Mouse (Mus musculus): ENCODE results near the gene Rnps1. TPM values are rescaled to one million over a fixed set of nuclear protein-coding genes. Genes with fewer than 3 reads are reported as not detected.
"Not testable (repeated sequence)": the region's sequence is repeated elsewhere in the genome, so short reads cannot be mapped to it uniquely, and the experiment has no call there.

Rnps1 gene
- polyA plus RNA-seq, 1 experiment from 2014 or later = 80.3 TPM

DNA sequence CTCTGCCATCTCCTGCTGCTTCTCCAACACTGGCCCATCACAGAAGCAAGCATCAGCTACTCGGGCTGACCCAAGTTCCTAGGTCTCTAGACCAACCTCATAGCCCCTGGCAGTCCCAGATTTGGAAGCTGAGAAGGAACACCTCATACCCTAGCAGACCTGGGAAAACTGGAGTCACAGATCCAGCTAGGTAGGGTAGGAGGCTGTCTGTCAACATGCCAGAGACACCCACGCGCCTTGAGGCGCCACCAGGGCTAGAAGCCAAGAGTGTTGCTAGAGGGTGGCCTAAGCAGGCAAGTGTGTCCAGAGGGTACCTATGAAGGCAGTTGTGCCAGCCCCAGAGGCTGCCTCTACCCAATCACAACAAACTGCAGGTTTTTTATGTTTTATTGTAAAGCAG, 29.0 kb downstream of the Rnps1 start:
- no peak overlapping the region for H3K27ac ChIP-seq
- WGBS (ENCODE audit: missing documents) = 90% methylated on average over 4 of the region's 4 CpGs
- H3K79me2 ChIP-seq (ENCODE audit: inconsistent target) = no peaks in the 10 kb centered on the region
- no peak overlapping the region for H3K4me3 ChIP-seq (ENCODE audit: inconsistent target)
- H3K36me3 ChIP-seq (ENCODE audit: inconsistent target) = peaks cover 55% of the 10 kb centered on the region

- H3K79me2 ChIP-seq (ENCODE audit: inconsistent target) = peaks cover 5% of the 10 kb centered on the region; the same call in 1 of the 2 replicates
- peaks cover 60% of the 10 kb centered on the region for H3K36me3 ChIP-seq (ENCODE audit: inconsistent target)
- H3K27ac ChIP-seq = no peak overlapping the region
- WGBS (ENCODE audit: missing documents) = 51% methylated on average over 8 of the region's 8 CpGs
- H3K4me3 ChIP-seq (ENCODE audit: inconsistent target) = no peak overlapping the region
Observed at GRCm38 (mm10) chr17:24446590-24446989, 32.2 kb downstream of the Rnps1 start.

DNA sequence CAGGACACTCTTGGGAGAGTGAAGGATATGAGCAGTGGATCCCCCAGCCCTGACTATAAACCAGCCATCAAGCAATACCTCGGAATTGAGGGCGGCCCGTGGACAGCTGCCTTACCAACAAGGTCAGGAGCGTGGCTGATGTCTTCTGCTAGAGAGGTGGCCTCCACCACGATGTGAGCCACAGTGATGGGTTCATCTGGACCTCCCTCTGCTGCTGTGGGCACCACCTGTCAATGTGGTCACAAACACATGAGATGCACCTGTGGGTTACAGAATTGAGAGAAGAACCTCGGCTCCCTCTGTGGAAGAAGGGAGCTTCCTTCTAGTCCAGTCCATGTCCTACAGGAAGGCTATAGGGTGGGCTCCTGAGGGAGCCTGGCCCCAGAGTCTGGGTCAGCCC, 35.1 kb downstream of the Rnps1 start:
- 93% methylated on average over 5 of the region's 6 CpGs for WGBS (ENCODE audit: missing documents)
- peaks cover 34% of the 10 kb centered on the region for H3K79me2 ChIP-seq (ENCODE audit: inconsistent target)
- peaks cover 47% of the 10 kb centered on the region for H3K36me3 ChIP-seq (ENCODE audit: inconsistent target)
- H3K27ac ChIP-seq = no peak overlapping the region
- no peak overlapping the region for H3K4me3 ChIP-seq (ENCODE audit: inconsistent target)

GRCm38 (mm10) chr17:24451220-24451619, 36.9 kb downstream of the Rnps1 start:
- Histone ChIP-seq H3K36me3 (ENCODE audit: inconsistent target) (peaks cover 30% of the 10 kb centered on the region), H3K79me2 (ENCODE audit: inconsistent target) (peaks cover 35% of the 10 kb centered on the region)
- 97% methylated on average over 6 of the region's 6 CpGs for WGBS (ENCODE audit: missing documents)

DNA sequence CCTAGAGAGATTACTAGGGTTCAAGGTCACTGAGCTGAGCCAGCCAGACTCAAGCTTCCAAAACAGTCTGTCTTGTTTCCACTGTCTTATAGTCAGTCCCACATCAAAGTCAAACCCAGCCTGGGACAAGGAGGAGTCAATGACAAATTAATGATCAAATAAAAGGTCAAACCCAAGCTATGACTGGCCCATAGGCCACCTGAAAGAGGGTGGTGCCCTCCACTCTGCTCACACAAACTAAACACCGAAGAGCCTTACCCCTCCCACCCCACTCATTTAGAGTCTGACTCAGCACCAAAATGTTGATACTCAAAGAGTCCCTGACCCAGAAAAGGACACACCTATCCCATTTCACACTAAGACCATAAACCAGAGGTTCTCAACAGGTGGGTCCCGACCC, 39.0 kb downstream of the Rnps1 start:
- Histone ChIP-seq H3K27ac (no peak overlapping the region), H3K36me3 (ENCODE audit: inconsistent target) (peaks cover 24% of the 10 kb centered on the region), H3K79me2 (ENCODE audit: inconsistent target) (peaks cover 35% of the 10 kb centered on the region), H3K4me3 (ENCODE audit: inconsistent target) (no peak overlapping the region)
- WGBS (ENCODE audit: missing documents) = 85% methylated on average over 2 of the region's 2 CpGs

More at GRCm38 (mm10) chr17:24451220-24451619, 36.9 kb downstream of the Rnps1 start:
- Histone ChIP-seq H3K4me3 (ENCODE audit: inconsistent target) (no peak overlapping the region), H3K27ac (no peak overlapping the region)

- peaks cover 15% of the 10 kb centered on the region for H3K36me3 ChIP-seq (ENCODE audit: inconsistent target)
- H3K4me3 ChIP-seq (ENCODE audit: inconsistent target) = peak overlapping the region; percentile 60
- 5% methylated on average over 14 of the region's 14 CpGs for WGBS (ENCODE audit: missing documents)
- peak overlapping the region; percentile 83; the same call in 1 of the 2 replicates for H3K27ac ChIP-seq
- peaks cover 35% of the 10 kb centered on the region for H3K79me2 ChIP-seq (ENCODE audit: inconsistent target)
Observed at GRCm38 (mm10) chr17:24454218-24454755, 39.9 kb downstream of the Rnps1 start.

DNA sequence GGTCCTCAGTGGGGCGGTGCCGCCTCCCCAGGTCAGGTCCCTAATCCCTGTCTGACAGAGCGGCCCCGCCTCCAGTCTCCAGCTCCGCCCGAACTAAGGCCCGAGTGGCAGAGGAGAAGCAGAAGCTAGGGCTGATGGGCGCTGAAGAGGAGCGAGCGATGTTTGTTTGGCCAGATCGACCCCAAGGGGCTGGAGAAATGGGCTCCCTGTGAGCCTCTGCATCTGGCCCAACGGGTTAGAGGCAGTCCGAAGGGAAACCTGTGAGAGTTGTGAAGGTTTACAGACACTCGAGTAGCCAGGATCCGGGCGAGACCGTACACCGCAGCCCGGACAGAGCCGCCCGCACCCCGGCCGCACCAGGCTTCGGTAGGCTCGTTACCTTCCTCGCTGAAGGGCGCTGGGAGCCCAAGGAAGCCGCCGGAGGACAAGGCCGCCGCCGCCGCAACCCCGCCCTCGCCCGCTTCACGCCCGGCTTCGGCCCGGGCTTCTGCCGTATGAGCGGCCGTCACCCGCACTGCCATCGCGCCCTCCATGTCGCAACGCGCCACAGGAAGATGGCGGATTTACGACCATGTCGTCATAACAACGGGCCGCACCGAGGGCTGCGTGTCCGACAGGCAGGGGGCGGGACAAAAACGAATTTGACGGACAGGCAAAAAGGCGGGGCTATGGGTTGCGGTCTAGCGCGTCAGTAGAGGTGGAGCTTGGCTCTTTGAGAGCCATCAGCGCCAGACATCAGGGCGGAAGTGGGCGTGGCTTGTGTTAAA, 40.6 kb downstream of the Rnps1 start:
- H3K27ac ChIP-seq = peak overlapping the region; percentile 83
- H3K79me2 ChIP-seq (ENCODE audit: inconsistent target) = peaks cover 35% of the 10 kb centered on the region
- WGBS (ENCODE audit: missing documents) = under 1% methylated on average over 67 of the region's 67 CpGs
- H3K4me3 ChIP-seq (ENCODE audit: inconsistent target) = peak overlapping the region; percentile 60
- H3K36me3 ChIP-seq (ENCODE audit: inconsistent target) = peaks cover 8% of the 10 kb centered on the region

DNA sequence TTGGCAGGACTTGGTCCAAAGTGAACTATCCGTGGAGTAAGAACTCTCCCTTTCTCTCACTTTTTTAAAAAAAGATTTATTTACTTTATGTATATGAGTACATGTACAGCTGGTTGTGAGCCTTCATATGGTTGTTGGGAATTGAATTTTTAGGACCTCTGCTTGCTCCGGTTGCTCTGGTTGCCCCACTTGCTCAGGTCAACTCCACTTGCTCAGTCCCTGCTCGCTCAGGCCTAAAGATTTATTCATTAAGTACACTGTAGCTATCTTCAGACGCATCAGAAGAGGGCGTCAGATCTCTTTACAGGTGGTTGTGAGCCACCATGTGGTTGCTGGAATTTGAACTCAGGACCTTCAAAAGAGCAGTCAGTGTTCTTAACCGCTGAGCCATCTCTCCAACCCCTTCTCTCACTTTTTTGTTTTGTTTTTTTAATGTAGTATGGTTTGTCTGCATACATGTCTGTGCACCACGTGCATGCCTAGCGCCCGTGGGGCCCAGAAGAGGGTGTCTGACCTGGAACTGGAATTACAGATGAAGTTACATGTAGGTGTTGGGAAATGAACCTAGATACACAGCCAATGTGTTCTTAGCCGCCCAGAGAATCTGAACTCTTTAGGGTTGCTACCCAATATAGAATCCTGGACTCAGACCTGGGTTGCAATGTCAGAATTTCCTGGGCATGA, 41.3 kb downstream of the Rnps1 start:
- not testable (repeated sequence) for H3K4me3 ChIP-seq (ENCODE audit: inconsistent target); H3K36me3 ChIP-seq (ENCODE audit: inconsistent target)
- H3K79me2 ChIP-seq (ENCODE audit: inconsistent target) = peaks cover 35% of the 10 kb centered on the region
- WGBS (ENCODE audit: missing documents) = 48% methylated on average over 10 of the region's 10 CpGs
- peak overlapping the region; percentile 12; the same call in 1 of the 2 replicates for H3K27ac ChIP-seq

GRCm38 (mm10) chr17:24461580-24461979, 47.2 kb downstream of the Rnps1 start:
- WGBS (ENCODE audit: missing documents) = 83% methylated on average over 2 of the region's 2 CpGs
- no peak overlapping the region for H3K27ac ChIP-seq
- no peak overlapping the region for H3K4me3 ChIP-seq (ENCODE audit: inconsistent target)
- H3K79me2 ChIP-seq (ENCODE audit: inconsistent target) = no peaks in the 10 kb centered on the region
- no peaks in the 10 kb centered on the region for H3K36me3 ChIP-seq (ENCODE audit: inconsistent target)

DNA sequence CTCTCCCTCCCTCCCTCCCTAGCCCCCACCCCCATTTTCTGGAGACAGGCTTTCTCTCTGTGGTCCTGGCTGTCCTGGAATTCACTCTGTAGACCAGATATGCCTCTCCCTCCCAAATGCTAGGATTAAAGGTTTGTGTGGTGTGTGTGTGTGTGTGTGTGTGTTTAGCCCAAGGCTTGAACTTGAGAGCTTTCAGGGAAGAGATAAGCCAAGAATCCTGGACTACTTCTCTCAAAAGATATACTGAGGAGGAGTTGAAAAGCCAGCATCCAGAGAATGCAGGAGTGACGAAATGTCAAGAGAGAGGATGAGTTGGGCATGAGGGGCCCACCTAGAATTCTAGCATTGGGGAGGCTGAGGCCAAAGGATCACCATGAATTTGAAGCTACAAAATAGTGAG, 48.6 kb downstream of the Rnps1 start:
- Histone ChIP-seq H3K36me3 (ENCODE audit: inconsistent target) (no peaks in the 10 kb centered on the region), H3K27ac (no peak overlapping the region), H3K4me3 (ENCODE audit: inconsistent target) (no peak overlapping the region), H3K79me2 (ENCODE audit: inconsistent target) (no peaks in the 10 kb centered on the region)
- 92% methylated on average over 1 of the region's 1 CpGs for WGBS (ENCODE audit: missing documents)

GRCm38 (mm10) chr17:24463374-24464133, 49.2 kb downstream of the Rnps1 start:
- Histone ChIP-seq H3K36me3 (ENCODE audit: inconsistent target) (no peaks in the 10 kb centered on the region), H3K79me2 (ENCODE audit: inconsistent target) (no peaks in the 10 kb centered on the region), H3K4me3 (ENCODE audit: inconsistent target) (no peak overlapping the region), H3K27ac (no peak overlapping the region)
- 34% methylated on average over 6 of the region's 6 CpGs for WGBS (ENCODE audit: missing documents)

GRCm38 (mm10) chr17:24468636-24469246, 54.4 kb downstream of the Rnps1 start:
- Histone ChIP-seq H3K79me2 (ENCODE audit: inconsistent target) (peaks cover 14% of the 10 kb centered on the region), H3K4me3 (ENCODE audit: inconsistent target) (no peak overlapping the region), H3K27ac (no peak overlapping the region), H3K36me3 (ENCODE audit: inconsistent target) (no peaks in the 10 kb centered on the region)
- WGBS (ENCODE audit: missing documents) = 100% methylated on average over 5 of the region's 5 CpGs

DNA sequence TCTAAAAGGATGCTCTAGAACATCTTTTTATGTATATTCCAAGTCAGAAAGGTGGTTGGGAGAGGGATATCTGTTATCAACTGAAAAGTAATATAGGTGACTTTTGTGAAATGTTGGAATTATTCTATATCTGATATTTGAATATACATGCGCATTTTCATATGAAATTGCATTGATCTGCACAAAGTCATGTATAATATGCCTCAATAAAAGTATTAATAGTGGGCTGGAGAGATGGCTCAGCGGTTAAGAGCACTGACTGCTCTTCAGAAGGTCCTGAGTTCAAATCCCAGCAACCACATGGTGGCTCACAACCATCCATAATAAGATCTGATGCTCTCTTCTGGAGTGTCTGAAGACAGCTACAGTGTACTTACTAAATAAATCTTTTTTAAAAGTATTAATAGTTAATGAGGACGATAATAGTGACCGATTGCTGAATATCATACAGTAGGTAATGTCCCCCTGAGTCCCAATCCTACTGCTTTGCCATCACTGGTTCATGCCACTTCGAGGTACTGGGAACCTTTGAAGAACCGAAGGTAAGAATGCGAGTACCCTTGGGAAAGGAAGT, 55.1 kb downstream of the Rnps1 start:
- H3K27ac ChIP-seq = peak overlapping the region; percentile 81
- peaks cover 1% of the 10 kb centered on the region; the same call in 1 of the 2 replicates for H3K36me3 ChIP-seq (ENCODE audit: inconsistent target)
- peaks cover 14% of the 10 kb centered on the region for H3K79me2 ChIP-seq (ENCODE audit: inconsistent target)
- 17% methylated on average over 7 of the region's 7 CpGs for WGBS (ENCODE audit: missing documents)
- H3K4me3 ChIP-seq (ENCODE audit: inconsistent target) = peak overlapping the region; percentile 66

Measured in macrophage (primary cell).